Mouse (Mus musculus) regulatory T cell (primary cell): ENCODE measurements at regions not wholly inside any gene's neighbourhood (a gene's known extent, or its start where the extent isn't known, plus 50 kb on each side); places are given as distances from the start of the nearest gene placed in this dataset.

Source experiments
- in situ Hi-C: fragments of 300-600 bp; cut with MboI, MseI; formaldehyde crosslinking; loops from one replicate; pipeline ENCODE4 v1.15.1; 2025; ENCODE audit warnings: high pct_unique_total_duplicates

- in situ Hi-C loops = no loop called here
Measured at GRCm38 (mm10) chr1:92341846-92342540, 131.7 kb downstream of the Ndufa10 start.

DNA sequence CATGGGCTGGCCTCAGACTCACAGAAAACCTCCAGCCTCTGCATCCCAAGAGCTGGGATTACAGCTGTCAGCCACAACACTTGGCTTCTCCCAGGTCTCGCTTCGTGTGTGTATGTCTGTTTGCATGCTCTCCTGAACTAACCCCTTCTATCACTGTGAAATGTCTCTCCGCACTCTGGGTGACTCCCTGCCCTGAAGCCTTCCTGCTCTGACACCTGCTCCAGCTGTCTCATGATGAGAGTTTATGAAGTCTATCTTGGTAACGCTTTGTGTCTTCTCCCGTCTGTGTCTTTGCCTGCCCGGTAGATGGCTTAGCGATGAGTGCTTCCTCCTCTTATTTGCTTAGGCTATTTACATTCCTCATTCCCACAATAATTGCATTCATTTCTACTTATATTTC, 133.0 kb downstream of the Ndufa10 start:
- in situ Hi-C loops = no loop called here

GRCm38 (mm10) chr1:92338589-92338988, 135.1 kb downstream of the Ndufa10 start:
- in situ Hi-C loops = no loop called here

DNA sequence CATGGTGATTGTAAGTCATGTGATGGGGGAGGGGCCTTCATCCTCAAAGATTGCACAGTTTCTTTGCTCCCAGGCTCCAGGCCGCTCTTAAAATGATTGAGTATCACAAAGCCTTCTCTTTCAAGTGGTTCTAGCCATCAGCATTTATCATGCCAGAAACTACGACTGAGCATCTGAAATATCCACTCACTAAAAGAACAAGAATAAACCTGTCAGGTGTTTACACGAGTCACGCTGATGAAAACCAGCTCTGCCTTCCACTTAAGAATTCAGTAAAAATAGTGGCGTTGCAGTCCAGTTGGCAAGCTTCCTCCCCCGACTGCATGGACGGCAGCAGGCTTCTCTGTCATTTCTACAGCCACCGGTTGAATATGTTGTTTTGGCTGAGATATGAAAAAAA, 136.2 kb downstream of the Ndufa10 start:
- in situ Hi-C loops = no loop called here

DNA sequence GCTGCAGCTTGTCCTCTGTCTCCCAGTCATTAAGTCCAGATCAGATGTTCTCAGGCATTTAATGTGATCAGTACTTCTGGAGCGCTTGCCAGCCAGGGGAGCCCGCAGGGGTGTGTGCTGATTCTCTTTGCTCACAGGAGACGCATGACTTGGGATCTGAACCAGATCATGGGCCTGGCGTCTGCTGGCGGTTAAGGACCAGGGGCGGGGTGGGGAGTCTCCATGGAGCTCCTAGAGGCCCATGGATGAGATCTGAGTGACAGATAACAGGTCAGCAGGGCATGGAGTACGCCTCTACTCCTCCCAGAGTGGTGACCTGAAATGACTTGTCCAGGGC, 136.7 kb upstream of the Hdac4 start:
- in situ Hi-C loops = no loop called here

DNA sequence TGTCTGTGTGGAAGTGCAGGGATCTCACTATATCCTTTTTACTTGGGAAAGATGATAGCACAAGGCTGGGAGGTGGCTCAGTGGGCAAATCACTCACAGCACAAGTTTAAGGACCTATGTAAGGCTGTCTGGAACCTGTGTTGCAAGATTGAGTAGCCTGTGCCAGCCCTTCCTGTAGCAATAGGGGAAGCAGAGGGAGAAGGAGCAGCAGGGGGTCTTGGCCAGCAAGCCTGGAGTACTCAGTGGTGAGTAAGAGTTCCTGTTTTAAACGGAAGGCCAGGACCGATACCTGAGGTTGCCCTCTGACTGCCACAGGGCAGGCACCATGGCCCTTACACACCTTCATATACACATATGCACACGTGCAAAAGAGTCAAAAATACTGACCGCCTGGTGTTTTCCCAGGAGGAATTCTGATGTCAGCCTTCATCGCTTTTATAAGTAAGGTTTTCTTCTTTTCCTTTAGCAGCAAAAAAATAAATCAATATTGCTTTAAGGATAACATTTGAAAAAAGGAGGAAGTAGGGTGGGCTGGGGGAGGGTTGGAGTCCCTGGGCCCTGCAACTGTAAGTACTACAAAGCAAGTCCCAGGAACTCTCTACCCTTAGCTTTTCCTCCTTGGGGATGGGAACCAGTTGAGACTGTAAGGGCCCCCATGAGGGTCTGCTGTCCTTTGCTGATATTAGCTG, 136.2 kb upstream of the Hdac4 start:
- in situ Hi-C loops = no loop called here

DNA sequence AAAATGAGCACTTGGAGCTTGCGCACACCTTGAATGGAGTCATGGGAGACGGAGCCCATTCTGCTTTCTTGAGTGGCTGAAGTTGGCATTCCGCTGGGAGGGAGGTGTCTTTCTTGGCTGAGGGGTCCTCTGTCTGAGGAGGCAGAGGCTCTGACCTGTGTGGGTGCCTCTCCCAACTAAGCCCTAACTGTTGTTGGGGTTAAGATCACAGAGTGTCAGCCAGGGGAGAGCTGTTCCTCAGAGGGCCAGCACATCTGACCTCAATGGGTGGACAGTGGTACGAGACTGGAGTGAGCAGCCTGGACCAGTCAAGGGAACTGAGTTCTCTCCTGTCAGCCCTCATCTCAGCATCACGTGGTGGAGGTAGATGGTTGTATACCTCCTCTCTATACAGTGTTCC, 134.7 kb upstream of the Hdac4 start:
- in situ Hi-C loops = no loop called here

GRCm38 (mm10) chr1:92329491-92329890, 134.0 kb upstream of the Hdac4 start:
- in situ Hi-C loops = no loop called here

DNA sequence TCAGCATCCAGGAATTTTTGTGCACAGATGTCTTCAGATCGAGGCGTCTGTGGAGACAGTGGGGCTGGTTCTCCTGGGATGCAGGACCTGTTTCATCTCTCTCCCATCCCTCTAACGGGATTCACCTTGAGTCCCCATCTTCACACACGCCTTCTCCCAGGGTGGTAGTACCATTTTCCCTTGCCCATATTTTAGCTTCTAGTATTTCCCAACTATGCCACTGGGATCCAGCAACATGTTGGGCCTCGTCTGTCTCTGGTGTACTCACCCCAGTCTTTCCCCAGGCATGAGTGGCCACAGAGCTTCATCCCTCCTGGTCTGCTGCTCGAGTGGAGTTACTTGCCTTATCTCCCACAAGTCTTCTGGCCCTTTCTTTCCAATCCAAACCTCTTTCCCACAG, 131.6 kb upstream of the Hdac4 start:
- in situ Hi-C loops = no loop called here

DNA sequence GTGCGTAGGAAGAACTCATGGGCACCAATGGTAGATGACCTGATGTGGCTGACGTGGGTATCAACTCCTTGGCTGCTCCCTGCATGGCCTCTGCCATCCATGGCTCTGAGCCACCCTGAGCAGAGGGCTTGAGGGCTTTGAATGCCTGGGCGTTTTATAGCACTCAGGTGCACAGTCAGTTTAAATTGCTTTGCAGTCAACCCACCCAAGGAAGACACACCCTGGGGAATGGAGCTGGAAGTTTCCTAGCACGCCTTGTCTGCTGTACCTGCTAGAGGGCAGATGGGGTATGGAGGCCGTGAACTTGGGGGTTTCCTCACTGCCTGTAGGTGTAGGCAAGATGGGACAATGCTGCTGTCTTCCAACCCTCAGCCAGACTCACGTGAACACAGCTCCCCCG, 129.8 kb upstream of the Hdac4 start:
- in situ Hi-C loops = no loop called here

GRCm38 (mm10) chr1:92324091-92324950, 128.8 kb upstream of the Hdac4 start:
- in situ Hi-C loops = no loop called here

DNA sequence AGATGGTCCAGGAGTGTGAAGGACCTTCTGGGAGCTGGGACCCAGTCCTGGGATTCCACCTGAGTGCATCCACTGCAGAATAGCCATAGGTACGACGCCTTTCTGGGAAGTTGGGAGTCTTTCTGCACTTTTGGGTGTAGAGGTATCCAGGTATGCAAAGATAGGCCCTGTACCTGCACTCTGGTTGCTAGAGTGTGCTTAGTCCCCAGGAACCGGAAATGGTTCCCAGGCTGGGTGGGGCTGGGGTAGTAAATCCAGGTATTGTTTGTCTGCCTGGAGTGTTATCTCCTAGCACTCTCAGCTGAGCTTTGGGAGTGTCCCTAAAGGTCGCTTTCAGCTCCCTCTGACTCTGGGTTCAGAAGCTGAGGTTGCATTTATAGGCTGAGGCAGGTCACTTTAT, 121.6 kb upstream of the Hdac4 start:
- in situ Hi-C loops = no loop called here

DNA sequence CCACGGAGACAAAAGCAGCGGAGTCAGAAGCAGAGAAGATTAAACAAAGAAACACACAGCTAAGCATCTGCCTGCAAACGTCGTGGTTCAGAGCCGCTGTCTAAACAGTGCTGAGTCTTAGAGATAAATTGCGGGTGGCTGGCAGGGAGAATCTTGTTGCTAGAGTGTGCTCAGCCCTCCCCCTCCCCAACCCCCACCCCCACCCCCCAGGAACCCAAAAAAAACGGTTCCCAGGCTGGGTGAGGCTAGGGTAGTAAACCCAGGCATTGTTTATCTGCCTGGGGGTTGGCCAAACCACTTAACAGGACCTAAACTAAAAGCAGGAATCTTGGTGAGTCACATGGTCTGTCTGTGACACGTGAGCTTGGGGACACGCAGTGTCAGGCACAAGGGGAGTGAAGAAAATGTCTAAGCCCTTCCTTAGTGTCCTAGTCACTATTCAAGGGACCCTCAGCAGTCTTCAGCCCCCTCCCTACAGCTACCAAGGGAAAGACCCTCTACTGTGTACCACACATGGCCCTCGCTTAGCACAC, 120.8 kb upstream of the Hdac4 start:
- in situ Hi-C loops = no loop called here

DNA sequence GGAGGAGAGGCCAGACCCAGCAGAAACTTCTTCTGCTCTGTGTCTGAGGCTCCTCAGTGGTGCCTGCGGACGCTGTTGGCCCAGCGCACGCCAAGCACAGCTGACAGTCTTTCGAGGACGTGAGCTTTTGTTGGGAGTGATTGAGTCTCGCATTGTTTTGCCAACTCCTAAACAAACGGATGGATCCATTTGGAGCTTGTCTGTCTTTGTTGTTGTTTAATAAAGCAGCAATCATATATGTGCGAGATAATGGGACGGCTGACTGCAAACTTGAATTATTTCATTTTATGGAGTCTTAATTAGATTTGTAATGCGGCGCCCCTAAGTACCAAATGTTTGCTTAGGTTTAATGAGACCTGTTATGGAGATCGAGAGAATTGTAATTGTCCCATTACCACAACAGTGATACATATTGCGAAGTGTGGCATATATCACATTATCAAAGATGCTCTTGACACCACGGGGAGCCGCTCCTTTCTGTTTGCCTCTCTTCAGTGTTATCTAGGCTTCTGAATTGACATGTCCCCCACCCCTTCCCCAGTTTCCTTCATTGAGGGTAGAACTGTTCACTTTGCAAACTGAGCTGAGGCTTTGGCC, 117.6 kb upstream of the Hdac4 start:
- in situ Hi-C loops = no loop called here

- in situ Hi-C loops = no loop called here
Measured at GRCm38 (mm10) chr1:92309883-92310282, 114.4 kb upstream of the Hdac4 start.

- in situ Hi-C loops = no loop called here
Measured at GRCm38 (mm10) chr1:92309381-92309780, 113.9 kb upstream of the Hdac4 start.

GRCm38 (mm10) chr1:92308537-92308936, 113.0 kb upstream of the Hdac4 start:
- in situ Hi-C loops = no loop called here

- in situ Hi-C loops = no loop called here
Measured at GRCm38 (mm10) chr1:92306042-92306441, 110.5 kb upstream of the Hdac4 start.

DNA sequence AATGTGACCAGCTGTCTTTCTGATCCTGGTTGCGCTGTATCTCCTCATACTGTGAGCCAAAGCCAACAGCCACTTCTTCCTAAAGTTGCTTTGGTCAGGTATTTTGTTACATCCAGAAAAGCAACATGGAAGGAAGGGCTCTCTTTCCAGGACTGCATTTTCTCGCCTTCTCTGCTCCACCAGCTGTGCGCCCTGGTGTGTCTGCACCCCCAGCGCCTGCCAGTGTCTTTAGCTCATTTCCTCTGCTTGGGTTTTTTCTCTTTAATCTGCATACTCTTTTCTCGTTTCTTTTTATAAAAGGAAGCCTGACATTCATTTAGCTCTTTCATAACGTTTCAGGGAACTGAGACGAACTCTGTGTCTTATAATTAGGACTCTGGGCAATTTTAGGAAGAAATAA, 103.5 kb upstream of the Hdac4 start:
- in situ Hi-C loops = no loop called here

DNA sequence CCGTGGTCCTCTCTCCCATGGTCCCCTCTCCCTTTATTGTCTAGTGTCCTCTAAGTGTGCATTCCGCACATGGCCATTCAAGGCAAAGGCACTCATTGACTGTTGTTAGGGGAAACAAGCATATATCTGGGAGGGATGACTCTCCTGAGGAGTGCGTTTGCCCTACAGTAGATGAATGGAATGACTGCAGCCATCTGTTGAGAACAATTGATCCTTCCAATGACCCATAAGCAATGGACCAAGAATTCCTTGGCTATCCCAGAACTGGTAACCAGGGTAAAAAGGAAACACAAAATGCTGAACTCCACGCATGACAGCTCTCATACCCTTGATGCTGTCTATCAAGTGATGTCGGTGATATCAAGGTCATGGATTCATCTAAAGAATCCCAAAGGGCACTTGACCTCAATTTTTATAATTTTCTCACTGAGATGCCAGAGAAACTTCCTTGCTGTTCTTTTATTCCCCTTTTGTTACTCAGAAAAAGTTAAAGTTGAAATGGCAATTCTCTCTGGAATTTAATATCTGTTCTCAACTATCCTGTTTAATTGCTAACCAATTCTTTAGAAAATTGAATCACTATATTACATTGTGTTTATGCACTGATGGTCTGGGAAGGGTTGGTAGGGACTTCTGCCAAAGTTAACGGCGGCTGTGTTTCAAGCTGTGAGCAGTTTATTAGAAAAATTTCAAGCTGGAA, 97.3 kb upstream of the Hdac4 start:
- in situ Hi-C loops = no loop called here

DNA sequence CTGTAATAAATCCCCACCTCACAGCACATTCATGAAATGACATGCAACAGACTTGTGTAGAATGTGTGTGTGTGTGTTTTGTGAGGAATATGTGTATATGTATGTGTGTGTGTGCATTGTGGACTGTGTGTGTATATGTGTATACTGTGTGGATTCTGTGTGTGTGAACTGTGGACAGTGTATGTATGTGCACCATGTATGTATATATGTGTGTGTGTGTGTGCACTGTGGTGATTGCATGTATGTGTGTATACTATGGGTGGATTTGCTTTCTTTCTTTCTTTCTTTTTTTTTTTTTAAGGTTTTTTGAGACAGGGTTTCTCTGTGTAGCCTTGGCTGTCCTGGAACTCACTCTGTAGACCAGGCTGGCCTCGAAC, 91.5 kb upstream of the Hdac4 start:
- in situ Hi-C loops = no loop called here
